In genomic region chr13:43243240-43243639, GRCm38 (mm10) we compare ENCODE assay signal across 14 mouse cellular contexts.
A peak's percentile ranks its signal among the peaks of the same experiment; 100 is the strongest.
DNase-seq lines count a peak whose midpoint lies in the region; ATAC-seq and TF ChIP-seq lines count a peak whose summit lies in the region.
"Had no signal": no experiment of that assay in that cellular context is flagged by ENCODE, and none has a peak within 500 bp of the region (broad histone marks: within the 10 kb centered on the region; RNA-seq: fewer than 3 reads in every experiment).

No protein-coding gene starts in this region.

- H3K27ac ChIP-seq in spleen, adult 2 months (ENCODE audit: insufficient read depth, low read length) = peak overlapping the region; percentile 41
- H3K27ac ChIP-seq in embryonic facial prominence, embryonic 13.5 days = peak overlapping the region; percentile 49; the same call in 1 of the 2 replicates
- peak overlapping the region; percentile 13; the same call in 1 of the 2 replicates for H3K27ac ChIP-seq in liver, postnatal 0 days (ENCODE audit: low read depth)
- no peak overlapping the region for H3K27ac ChIP-seq in hindbrain, embryonic 11.5 days (ENCODE audit: low read depth, low read length)
- H3K27ac ChIP-seq in lung, postnatal 0 days (ENCODE audit: low read length) = no peak overlapping the region

- ATAC-seq in embryonic facial prominence, embryonic 13.5 days (ENCODE audit: insufficient number of reproducible peaks, insufficient read depth, low FRiP score, low TSS enrichment, low read depth) = no peak
- peak; percentile 70 for ATAC-seq in liver, postnatal 0 days
- ATAC-seq in hindbrain, embryonic 11.5 days (ENCODE audit: low FRiP score) = no peak
- ATAC-seq in lung, postnatal 0 days = no peak
- ATAC-seq: forebrain, embryonic 14.5 days; intestine, postnatal 0 days had no signal

- H3K36me3 ChIP-seq in spleen, adult 2 months (ENCODE audit: control insufficient read depth, insufficient read depth, low read length) = no peaks in the 10 kb centered on the region
- no peaks in the 10 kb centered on the region for H3K36me3 ChIP-seq in embryonic facial prominence, embryonic 13.5 days
- H3K36me3 ChIP-seq in liver, postnatal 0 days (replicated peaks; ENCODE audit: insufficient read depth, low read length) = no peaks in the 10 kb centered on the region
- no peaks in the 10 kb centered on the region for H3K36me3 ChIP-seq in hindbrain, embryonic 11.5 days (ENCODE audit: control insufficient read depth, insufficient read depth, low read length)
- H3K36me3 ChIP-seq in lung, postnatal 0 days (ENCODE audit: insufficient read depth, low read length) = no peaks in the 10 kb centered on the region

- TF ChIP-seq EP300 in liver, postnatal 0 days (IDR thresholded peaks at IDR 0.05; ENCODE audit: low read depth) = no peak
- no peak for TF ChIP-seq EP300 in lung, postnatal 0 days (IDR thresholded peaks at IDR 0.05)

- H3K4me1 ChIP-seq in spleen, adult 2 months (ENCODE audit: control insufficient read depth, insufficient read depth, insufficient read length) = peaks cover 27% of the 10 kb centered on the region; the same call in 1 of the 2 replicates
- H3K4me1 ChIP-seq in embryonic facial prominence, embryonic 13.5 days = peaks cover 34% of the 10 kb centered on the region
- peaks cover 50% of the 10 kb centered on the region for H3K4me1 ChIP-seq in liver, postnatal 0 days (ENCODE audit: insufficient read depth)
- H3K4me1 ChIP-seq in hindbrain, embryonic 11.5 days (replicated peaks; ENCODE audit: control insufficient read depth, insufficient read depth, low read length) = no peaks in the 10 kb centered on the region
- peaks cover 17% of the 10 kb centered on the region; the same call in 1 of the 2 replicates for H3K4me1 ChIP-seq in lung, postnatal 0 days (ENCODE audit: insufficient read depth, low read depth, low read length)

- no peak for DNase-seq in spleen, adult 2 months (ENCODE audit: low read depth in 1 of 2, low spot score in 2 of 2)
- no peak for DNase-seq in spleen, adult 12 weeks (ENCODE audit: low spot score)
- DNase-seq in liver, postnatal 0 days = no peak
- no peak for DNase-seq in hindbrain, embryonic 11.5 days (ENCODE audit: low spot score)
- no peak for DNase-seq in adrenal gland, adult 2 months
- no peak for DNase-seq in lung, postnatal 0 days (ENCODE audit: low spot score)
- no peak for DNase-seq in c-Kit-positive CD71-positive TER-119-positive erythroid progenitor cells, embryonic 14.5 days (ENCODE audit: low spot score)
- DNase-seq: cerebellum, postnatal 10 days; gastrocnemius, postnatal 36 days; kidney, postnatal 36 days; lung, postnatal 36 days had no signal

- 63% methylated on average over 3 of the region's 3 CpGs for WGBS in spleen, adult 2 months
- WGBS in embryonic facial prominence, embryonic 13.5 days = 95% methylated on average over 3 of the region's 3 CpGs
- 72% methylated on average over 3 of the region's 3 CpGs for WGBS in liver, postnatal 0 days (ENCODE audit: insufficient replicate concordance)
- 93% methylated on average over 3 of the region's 3 CpGs for WGBS in hindbrain, embryonic 11.5 days
- WGBS in lung, postnatal 0 days = 91% methylated on average over 3 of the region's 3 CpGs

- H3K4me2 ChIP-seq in embryonic facial prominence, embryonic 13.5 days = no peak overlapping the region
- H3K4me2 ChIP-seq in liver, postnatal 0 days (ENCODE audit: low read depth, low read length) = no peak overlapping the region
- no peak overlapping the region for H3K4me2 ChIP-seq in hindbrain, embryonic 11.5 days (replicated peaks; ENCODE audit: low read depth, low read length)
- no peak overlapping the region for H3K4me2 ChIP-seq in lung, postnatal 0 days (replicated peaks; ENCODE audit: low read depth, low read length)

- H3K27me3 ChIP-seq in spleen, adult 2 months (ENCODE audit: control insufficient read depth, insufficient read depth, low read length) = no peaks in the 10 kb centered on the region
- no peaks in the 10 kb centered on the region for H3K27me3 ChIP-seq in embryonic facial prominence, embryonic 13.5 days
- no peaks in the 10 kb centered on the region for H3K27me3 ChIP-seq in liver, postnatal 0 days (ENCODE audit: insufficient read depth, low read length)
- no peaks in the 10 kb centered on the region for H3K27me3 ChIP-seq in hindbrain, embryonic 11.5 days (ENCODE audit: control insufficient read depth, insufficient read depth, low read length)
- H3K27me3 ChIP-seq in lung, postnatal 0 days (replicated peaks; ENCODE audit: insufficient read depth, low read length) = no peaks in the 10 kb centered on the region

- H3K9ac ChIP-seq in embryonic facial prominence, embryonic 13.5 days = no peak overlapping the region
- H3K9ac ChIP-seq in liver, postnatal 0 days (replicated peaks) = no peak overlapping the region
- no peak overlapping the region for H3K9ac ChIP-seq in hindbrain, embryonic 11.5 days (ENCODE audit: low read depth, low read length)
- no peak overlapping the region for H3K9ac ChIP-seq in lung, postnatal 0 days (replicated peaks; ENCODE audit: low read depth)

- H3K4me3 ChIP-seq in spleen, adult 2 months (ENCODE audit: extremely low read depth, insufficient read depth, insufficient read length) = no peak overlapping the region
- no peak overlapping the region for H3K4me3 ChIP-seq in embryonic facial prominence, embryonic 13.5 days
- no peak overlapping the region for H3K4me3 ChIP-seq in liver, postnatal 0 days (ENCODE audit: low read depth, low read length)
- H3K4me3 ChIP-seq in hindbrain, embryonic 11.5 days (ENCODE audit: low read depth, low read length) = no peak overlapping the region
- H3K4me3 ChIP-seq in lung, postnatal 0 days (ENCODE audit: low read depth, low read length) = no peak overlapping the region

- no peak for TF ChIP-seq CTCF in spleen, adult 2 months (IDR thresholded peaks at IDR 0.05; ENCODE audit: extremely low read depth, insufficient read depth, insufficient read length, insufficient replicate concordance)
- no peak for TF ChIP-seq CTCF in liver, postnatal 0 days (IDR thresholded peaks at IDR 0.05; ENCODE audit: low read depth)
- no peak for TF ChIP-seq CTCF in lung, postnatal 0 days (IDR thresholded peaks at IDR 0.05)

- H3K9me3 ChIP-seq in embryonic facial prominence, embryonic 13.5 days = no peaks in the 10 kb centered on the region
- H3K9me3 ChIP-seq in liver, postnatal 0 days (ENCODE audit: low read length) = no peaks in the 10 kb centered on the region
- H3K9me3 ChIP-seq in hindbrain, embryonic 11.5 days (ENCODE audit: control insufficient read depth, low read length) = no peaks in the 10 kb centered on the region
- H3K9me3 ChIP-seq in lung, postnatal 0 days (ENCODE audit: low read length) = no peaks in the 10 kb centered on the region

- TF ChIP-seq POLR2A in spleen, adult 2 months (IDR thresholded peaks at IDR 0.05; ENCODE audit: low read depth, low read length) = no peak

Comparison
In these comparisons a context has a peak if more than half of its experiments do, and no peak if none do; other contexts are left out.
1. H3K27ac ChIP-seq: peak in spleen, adult 2 months (single experiment), embryonic facial prominence, embryonic 13.5 days (single experiment) and liver, postnatal 0 days (single experiment); none in hindbrain, embryonic 11.5 days (single experiment) and lung, postnatal 0 days (single experiment).